In the genomic region with DNA sequence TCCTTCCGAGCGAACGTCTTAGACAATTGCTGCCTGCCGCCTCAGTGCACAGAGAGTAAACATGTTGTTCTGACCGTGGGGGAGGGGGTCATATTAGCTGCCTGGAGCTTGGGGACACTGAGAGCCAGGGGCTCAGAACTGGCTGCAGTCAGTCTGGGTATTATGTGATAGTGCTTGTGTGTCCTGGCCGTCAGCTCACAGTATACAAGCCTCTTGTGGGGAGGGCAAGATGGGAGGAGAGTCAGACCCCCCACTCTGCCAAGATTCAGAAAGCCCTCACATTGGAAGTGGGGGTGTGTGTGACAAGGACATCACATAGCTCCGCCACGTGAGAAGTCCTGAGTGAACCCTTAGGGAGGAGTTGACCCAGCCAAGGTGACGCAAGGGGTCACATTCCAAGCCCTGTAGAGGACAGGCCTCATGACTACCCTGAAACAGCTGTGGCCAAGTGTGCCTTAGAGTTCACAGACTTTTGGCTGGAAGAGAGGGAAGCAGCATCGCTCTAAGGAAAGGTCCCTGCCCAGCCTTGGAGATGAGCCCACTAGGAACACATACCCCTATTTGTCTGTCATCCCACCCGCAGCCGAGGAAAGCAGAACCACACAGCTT, we compare ENCODE assay signal across 8 mouse cellular contexts. TPM values are rescaled to one million over a fixed set of nuclear protein-coding genes. Genes with fewer than 3 reads are reported as not detected.
DNase-seq lines count a peak whose midpoint lies in the region; ATAC-seq and TF ChIP-seq lines count a peak whose summit lies in the region.

No protein-coding gene starts in this region.

- ATAC-seq in intestine, embryonic 16.5 days: no peak
- no peak for ATAC-seq in stomach, embryonic 15.5 days (ENCODE audit: insufficient read depth, low FRiP score, low read depth)
- ATAC-seq in monocyte, adult 5-6 weeks (replicated peaks; ENCODE audit: insufficient number of reproducible peaks, low FRiP score, low TSS enrichment, poor library complexity, severe bottlenecking): no peak

- H3K9me3 ChIP-seq in ES-E14 (ENCODE audit: control insufficient read depth, insufficient read depth, low read depth, low read length): no peaks in the 10 kb centered on the region
- no peaks in the 10 kb centered on the region for H3K9me3 ChIP-seq in intestine, embryonic 16.5 days (ENCODE audit: control insufficient read depth, low read length)
- H3K9me3 ChIP-seq in stomach, embryonic 15.5 days: no peaks in the 10 kb centered on the region

- no peaks in the 10 kb centered on the region for H3K36me3 ChIP-seq in ES-E14 (ENCODE audit: control insufficient read depth, insufficient read depth, low read length, poor library complexity, severe bottlenecking)
- 0 out of 2 replicates have a peak, but pooled peaks cover 12% of the 10 kb centered on the region for H3K36me3 ChIP-seq in intestine, embryonic 16.5 days (ENCODE audit: control insufficient read depth, insufficient read depth, low read length)
- H3K36me3 ChIP-seq in stomach, embryonic 15.5 days: peaks cover 3% of the 10 kb centered on the region

- in situ Hi-C loops in ES-E14 (cut with MboI; ENCODE audit: low sequenced_read_pairs in 2 of 2, unreplicated experiment in 2 of 2): no loop called here

- H3K4me2 ChIP-seq in intestine, embryonic 16.5 days (ENCODE audit: low read depth, low read length): peak overlapping the region; percentile 96
- peak overlapping the region; percentile 83 for H3K4me2 ChIP-seq in stomach, embryonic 15.5 days

- DNase-seq in ES-E14 (ENCODE audit: low read depth, low spot score): no peak
- peak; percentile 79 to 83 for DNase-seq in adrenal gland, postnatal 36 days
- peak; percentile 81 to 91 for DNase-seq in gastrocnemius, postnatal 36 days
- DNase-seq in lung, adult 18-20 months: peak; percentile 93 to 96
- DNase-seq in thymus, postnatal 4 days: no peak

- H3K4me1 ChIP-seq in ES-E14 (ENCODE audit: control insufficient read depth in 2 of 2, insufficient read depth in 2 of 2, low read length in 2 of 2, poor library complexity in 1 of 2): peaks cover 12 to 44% of the 10 kb centered on the region in 2 experiments; a peak in 3 of 4 replicates
- peaks cover 72% of the 10 kb centered on the region for H3K4me1 ChIP-seq in intestine, embryonic 16.5 days (ENCODE audit: control insufficient read depth, insufficient read depth, low read length)
- H3K4me1 ChIP-seq in stomach, embryonic 15.5 days: peaks cover 88% of the 10 kb centered on the region

- 0 out of 2 replicates have a peak overlapping the region, but pooled peaks have one; percentile 2 for H3K27ac ChIP-seq in ES-E14 (ENCODE audit: insufficient read depth, low read depth, low read length, poor library complexity, severe bottlenecking)
- H3K27ac ChIP-seq in intestine, embryonic 16.5 days (ENCODE audit: low read length): peak overlapping the region; percentile 96
- H3K27ac ChIP-seq in stomach, embryonic 15.5 days: peak overlapping the region; percentile 98

- H3K4me3 ChIP-seq in ES-E14 (ENCODE audit: insufficient read depth in 1 of 2, low read depth in 1 of 2, low read length in 2 of 2, poor library complexity in 1 of 2, severe bottlenecking in 1 of 2): no peak overlapping the region
- H3K4me3 ChIP-seq in intestine, embryonic 16.5 days (ENCODE audit: low read length): peak overlapping the region; percentile 69
- H3K4me3 ChIP-seq in stomach, embryonic 15.5 days (replicated peaks): peak overlapping the region; percentile 69

- 32% methylated on average over 12 of the region's 12 CpGs for WGBS in intestine, embryonic 16.5 days
- WGBS in stomach, embryonic 15.5 days: 31% methylated on average over 12 of the region's 12 CpGs

- no peaks in the 10 kb centered on the region; the same call in 1 of the 2 replicates for H3K27me3 ChIP-seq in intestine, embryonic 16.5 days (replicated peaks; ENCODE audit: control insufficient read depth, insufficient read depth, low read length)
- H3K27me3 ChIP-seq in stomach, embryonic 15.5 days (replicated peaks): no peaks in the 10 kb centered on the region

- intact Hi-C loops in gastrocnemius, postnatal 36 days (cut with DNase I): no loop called here

- no peak overlapping the region for H3K9ac ChIP-seq in ES-E14 (ENCODE audit: insufficient read depth, low read depth, low read length, poor library complexity, severe bottlenecking)
- H3K9ac ChIP-seq in intestine, embryonic 16.5 days (ENCODE audit: low read depth, low read length): peak overlapping the region; percentile 80
- H3K9ac ChIP-seq in stomach, embryonic 15.5 days: peak overlapping the region; percentile 30; the same call in 1 of the 2 replicates

TF ChIP-seq in ES-E14, 5 proteins besides CTCF, POLR2A, EP300 and RAD21:
- TF ChIP-seq ZC3H11A (IDR thresholded peaks at IDR 0.05; ENCODE audit: borderline replicate concordance, low read depth, low read length) (no peak), CHD2 (IDR thresholded peaks at IDR 0.05; ENCODE audit: low read depth, low read length) (no peak), ZNF384 (IDR thresholded peaks at IDR 0.05; ENCODE audit: low read depth, low read length) (no peak), HCFC1 (IDR thresholded peaks at IDR 0.05; ENCODE audit: borderline replicate concordance, insufficient read depth, low read length) (no peak), MAFK (IDR thresholded peaks at IDR 0.05; ENCODE audit: insufficient read depth, low read depth, low read length) (no peak)

RNA-seq across cellular contexts. Expression of gene Tns2, which starts 3.8 kb away (rescaled TPM):
- total RNA-seq in ES-E14 (2012; rRNA removed): 4.5 and 4.9 TPM in 2 replicates
- 10 to 100 TPM; 68.4 to 87.6 TPM for total RNA-seq in adrenal gland, postnatal 36 days (2021)
- 10 to 100 TPM; 34.7 to 36.0 TPM for total RNA-seq in gastrocnemius, postnatal 36 days (2021)
- 26.4 and 28.6 TPM in 2 replicates for polyA plus RNA-seq in intestine, embryonic 16.5 days (2015; fragmentation: Nextera tagmentation; extraction: Ambion mirVana)
- 34.6 and 34.7 TPM in 2 replicates for polyA plus RNA-seq in stomach, embryonic 15.5 days (2015; fragmentation: Nextera tagmentation; extraction: Ambion mirVana)
- 5.7 TPM in 1 of 3 replicates, not detected in the others for total RNA-seq in monocyte, adult 5-6 weeks (2017)

RNA-seq across cellular contexts. Expression of gene Eif4b, which starts 30.5 kb away (rescaled TPM):
- total RNA-seq in ES-E14 (2012; rRNA removed): 361 and 417 TPM in 2 replicates
- 100 to 1,000 TPM; 225 to 261 TPM for total RNA-seq in adrenal gland, postnatal 36 days (2021)
- total RNA-seq in gastrocnemius, postnatal 36 days (2021): 100 to 1,000 TPM; 148 to 169 TPM
- polyA plus RNA-seq in intestine, embryonic 16.5 days (2015; fragmentation: Nextera tagmentation; extraction: Ambion mirVana): 112 and 117 TPM in 2 replicates
- polyA plus RNA-seq in stomach, embryonic 15.5 days (2015; fragmentation: Nextera tagmentation; extraction: Ambion mirVana): 107 and 116 TPM in 2 replicates
- total RNA-seq in monocyte, adult 5-6 weeks (2017): 248 to 278 TPM (median 251 TPM) in 3 replicates

RNA-seq across cellular contexts. Expression of gene Spryd3, which starts 32.0 kb away (rescaled TPM):
- total RNA-seq in ES-E14 (2012; rRNA removed): 22.7 and 34.8 TPM in 2 replicates
- total RNA-seq in adrenal gland, postnatal 36 days (2021): 10 to 100 TPM; 34.4 to 42.4 TPM
- total RNA-seq in gastrocnemius, postnatal 36 days (2021): 1 to 10 TPM; 6.0 to 6.2 TPM
- 27.5 and 28.0 TPM in 2 replicates for polyA plus RNA-seq in intestine, embryonic 16.5 days (2015; fragmentation: Nextera tagmentation; extraction: Ambion mirVana)
- polyA plus RNA-seq in stomach, embryonic 15.5 days (2015; fragmentation: Nextera tagmentation; extraction: Ambion mirVana): 25.0 and 25.2 TPM in 2 replicates
- 49.3 to 56.3 TPM (median 49.3 TPM) in 3 replicates for total RNA-seq in monocyte, adult 5-6 weeks (2017)

RNA-seq across cellular contexts. Expression of gene Igfbp6, which starts 40.1 kb away (rescaled TPM):
- 4.2 and 7.5 TPM in 2 replicates for total RNA-seq in ES-E14 (2012; rRNA removed)
- 10 to 100 TPM; 43.4 to 51.3 TPM for total RNA-seq in adrenal gland, postnatal 36 days (2021)
- 10 to 100 TPM; 42.6 TPM for total RNA-seq in gastrocnemius, postnatal 36 days (2021)
- polyA plus RNA-seq in intestine, embryonic 16.5 days (2015; fragmentation: Nextera tagmentation; extraction: Ambion mirVana): 11.8 and 11.9 TPM in 2 replicates
- 13.2 and 18.2 TPM in 2 replicates for polyA plus RNA-seq in stomach, embryonic 15.5 days (2015; fragmentation: Nextera tagmentation; extraction: Ambion mirVana)
- total RNA-seq in monocyte, adult 5-6 weeks (2017): 0.38 to 1.4 TPM (median 0.68 TPM) in 3 replicates

RNA-seq across cellular contexts. Expression of gene Soat2, which starts 46.3 kb away (rescaled TPM):
- total RNA-seq in ES-E14 (2012; rRNA removed): 5.3 and 9.5 TPM in 2 replicates
- total RNA-seq in adrenal gland, postnatal 36 days (2021): under 1 TPM; 0.40 to 0.49 TPM
- under 1 TPM in 1 of 2 experiments, not detected in 1; 0.15 TPM for total RNA-seq in gastrocnemius, postnatal 36 days (2021)
- 25.0 and 31.2 TPM in 2 replicates for polyA plus RNA-seq in intestine, embryonic 16.5 days (2015; fragmentation: Nextera tagmentation; extraction: Ambion mirVana)
- 5.9 and 6.2 TPM in 2 replicates for polyA plus RNA-seq in stomach, embryonic 15.5 days (2015; fragmentation: Nextera tagmentation; extraction: Ambion mirVana)
- total RNA-seq in monocyte, adult 5-6 weeks (2017): 6.2 to 25.0 TPM (median 10.2 TPM) in 3 replicates

Comparison
In these comparisons a context has a peak if more than half of its experiments do, and no peak if none do; other contexts are left out.
1. DNase-seq: peak in adrenal gland, postnatal 36 days (2 of 2), gastrocnemius, postnatal 36 days (2 of 2) and lung, adult 18-20 months (2 of 2); none in ES-E14 (single experiment) and thymus, postnatal 4 days (single experiment).
2. H3K27ac ChIP-seq: peak in every context shown above with its lines; median percentile 98 in stomach, embryonic 15.5 days; 96 in intestine, embryonic 16.5 days; 2 in ES-E14.
3. H3K4me3 ChIP-seq: peak in intestine, embryonic 16.5 days (single experiment) and stomach, embryonic 15.5 days (single experiment); none in ES-E14 (0 of 2).